Mouse (Mus musculus) intestine, postnatal 0 days (tissue): ENCODE measurements around the gene Tbc1d17. TPM values are rescaled to one million over a fixed set of nuclear protein-coding genes. Genes with fewer than 3 reads are reported as not detected.

ENCODE experiments used
- ATAC-seq: fragments of 200-750 bp; cut with Nextera tagmentation; 2 replicates; pipeline ENCODE4 v1.8.0; 2017; ENCODE audit warnings: mild to moderate bottlenecking, moderate TSS enrichment, moderate library complexity
- H3K27ac ChIP-seq: fragments of 300-500 bp; sonication (generic); 2 replicates; pipeline ENCODE4 v1.5.1; 2014; ENCODE audit warnings: mild to moderate bottlenecking, low read depth, low read length, moderate library complexity
- H3K27me3 ChIP-seq: fragments of 300-500 bp; sonication (generic); replicated peaks from 2 replicates; pipeline ENCODE4 v1.6.1; 2014; ENCODE audit warnings: low read length, mixed read lengths; ENCODE audit not compliant: control insufficient read depth, insufficient read depth
- H3K36me3 ChIP-seq: fragments of 300-500 bp; sonication (generic); 2 replicates; pipeline ENCODE4 v1.6.1; 2014; ENCODE audit warnings: mild to moderate bottlenecking, moderate library complexity; ENCODE audit not compliant: control insufficient read depth, insufficient read depth
- H3K4me1 ChIP-seq: fragments of 300-500 bp; sonication (generic); replicated peaks from 2 replicates; pipeline ENCODE4 v1.6.1; 2014; ENCODE audit warnings: antibody characterized with exemption, low read length, mixed read lengths; ENCODE audit not compliant: control insufficient read depth, insufficient read depth
- H3K4me2 ChIP-seq: fragments of 300-500 bp; sonication (generic); replicated peaks from 2 replicates; pipeline ENCODE4 v1.6.1; 2014; ENCODE audit warnings: low read depth, mild to moderate bottlenecking, moderate library complexity
- H3K4me3 ChIP-seq: fragments of 300-500 bp; sonication (generic); 2 replicates; pipeline ENCODE4 v1.5.1; 2014; ENCODE audit warnings: low read depth, low read length
- H3K9ac ChIP-seq: fragments of 300-500 bp; sonication (generic); 2 replicates; pipeline ENCODE4 v1.6.1; 2014; ENCODE audit warnings: mild to moderate bottlenecking, low read depth, low read length
- H3K9me3 ChIP-seq: fragments of 300-500 bp; sonication (generic); 2 replicates; pipeline ENCODE4 v1.6.1; 2016; ENCODE audit warnings: mixed run types; ENCODE audit not compliant: control insufficient read depth
- CTCF ChIP-seq: sonication (generic); IDR thresholded peaks from 2 replicates; pipeline ENCODE4 v1.5.1; 2016; ENCODE audit warnings: low read depth, mild to moderate bottlenecking, control low read depth, antibody characterized with exemption, moderate library complexity
- WGBS: fragments of 180-500 bp; shearing (Covaris S2); extraction: QIAGEN DNeasy Blood & Tissue Kit; methylation state at CpG from one replicate; pipeline ENCODE4 v1.1.7; 2014; 5-methylcytosine and 5-hydroxymethylcytosine counted together
- polyA plus RNA-seq: library from polyadenylated mRNA; unstranded; fragments of >200 nt; fragmentation: Nextera tagmentation; extraction: Ambion mirVana; gene quantifications from 2 replicates; pipeline ENCODE4 v1.2.1, GENCODE M21; 2015

Gene Tbc1d17
- polyA plus RNA-seq, 1 experiment from 2014 or later: 47.4 TPM

- Histone ChIP-seq H3K27me3 (no peaks in the 10 kb centered on the region), H3K9me3 (no peaks in the 10 kb centered on the region), H3K36me3 (peaks cover 30% of the 10 kb centered on the region), H3K4me2 (peak within 1 kb of the TSS; percentile 84), H3K9ac (peak within 1 kb of the TSS; percentile 89), H3K4me3 (peak within 1 kb of the TSS; percentile 95), H3K4me1 (peaks cover 16% of the 10 kb centered on the region), H3K27ac (peak within 1 kb of the TSS; percentile 95)
- TF ChIP-seq CTCF: no peak
- WGBS: under 1% methylated on average over 62 of the region's 62 CpGs
- ATAC-seq: peak; percentile 94
These were observed 33.0 kb downstream of the Tbc1d17 start, which contains the start of the genes Nup62 and Il4i1 for GRCm38 (mm10) chr7:44815721-44816469. Gene Nup62, plus strand, starts transcription at chr7:44816088. Gene Il4i1, plus strand, starts transcription at chr7:44816387.

DNA sequence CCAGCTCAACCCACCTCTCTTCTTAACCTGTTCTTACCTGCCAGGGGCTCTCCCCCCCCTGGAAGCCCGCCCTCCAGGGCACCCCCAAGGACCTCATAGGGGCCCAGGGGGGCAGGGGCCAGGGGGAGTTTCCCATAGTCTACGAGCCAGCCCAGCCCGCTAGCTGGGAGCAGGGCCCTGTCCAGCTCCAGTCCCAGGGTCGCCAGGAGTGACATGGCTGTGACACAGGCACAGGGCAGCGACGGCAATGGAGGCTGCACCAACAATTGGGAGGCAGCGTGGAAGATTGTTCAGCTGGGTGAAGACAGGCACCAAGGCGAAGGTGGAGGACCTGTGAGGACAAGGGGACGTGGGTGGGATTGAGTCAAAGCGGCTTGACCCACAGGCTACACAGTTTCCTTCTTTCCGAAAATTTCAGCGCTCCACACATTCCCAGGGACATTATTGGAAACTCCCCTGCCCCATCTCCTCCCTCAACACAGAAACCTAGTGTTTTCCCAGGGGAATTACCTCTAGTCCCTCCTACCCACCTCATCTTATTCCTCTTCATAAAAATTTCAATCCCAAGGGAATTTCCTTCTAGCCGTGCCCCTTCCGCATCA lies 33.8 kb downstream of the Tbc1d17 start:
- Histone ChIP-seq H3K27me3 (no peaks in the 10 kb centered on the region), H3K36me3 (peaks cover 32% of the 10 kb centered on the region), H3K27ac (no peak overlapping the region), H3K9me3 (no peaks in the 10 kb centered on the region), H3K4me3 (peak overlapping the region; percentile 95), H3K9ac (no peak overlapping the region; the same call in 1 of the 2 replicates), H3K4me1 (peaks cover 11% of the 10 kb centered on the region), H3K4me2 (peak overlapping the region; percentile 84)
- no peak for ATAC-seq
- 33% methylated on average over 14 of the region's 14 CpGs for WGBS
- TF ChIP-seq CTCF: no peak

GRCm38 (mm10) chr7:44814423-44814822 lies 34.5 kb downstream of the Tbc1d17 start:
- Histone ChIP-seq H3K27ac (no peak overlapping the region), H3K4me2 (no peak overlapping the region), H3K27me3 (no peaks in the 10 kb centered on the region), H3K36me3 (peaks cover 32% of the 10 kb centered on the region), H3K4me1 (peaks cover 7% of the 10 kb centered on the region), H3K9ac (no peak overlapping the region), H3K9me3 (no peaks in the 10 kb centered on the region), H3K4me3 (no peak overlapping the region)
- ATAC-seq: no peak
- TF ChIP-seq CTCF: no peak
- 91% methylated on average over 4 of the region's 4 CpGs for WGBS

DNA sequence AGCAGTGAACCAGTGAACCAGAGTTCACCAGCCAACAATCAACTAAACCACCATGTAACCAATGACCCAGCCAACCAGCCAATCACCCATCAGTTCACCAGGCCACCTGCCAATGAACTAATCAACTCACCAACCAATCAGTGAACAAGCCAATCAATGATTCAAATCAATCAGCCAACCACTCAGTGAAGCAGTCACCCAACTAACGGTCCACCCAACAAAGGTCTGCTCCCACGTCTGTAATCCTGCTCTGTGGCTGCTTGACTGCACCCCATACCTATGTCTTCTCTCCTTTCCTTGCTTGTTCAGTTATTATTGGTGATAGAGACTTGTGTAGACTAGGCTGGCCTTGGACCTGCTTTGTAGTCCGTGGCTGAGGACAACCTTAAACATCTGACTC lies 34.9 kb downstream of the Tbc1d17 start:
- Histone ChIP-seq H3K9ac (no peak overlapping the region), H3K4me1 (peaks cover 7% of the 10 kb centered on the region), H3K9me3 (no peaks in the 10 kb centered on the region), H3K4me3 (no peak overlapping the region), H3K27ac (no peak overlapping the region), H3K4me2 (no peak overlapping the region), H3K27me3 (no peaks in the 10 kb centered on the region), H3K36me3 (peaks cover 32% of the 10 kb centered on the region)
- no peak for ATAC-seq
- WGBS: 90% methylated on average over 3 of the region's 3 CpGs
- no peak for TF ChIP-seq CTCF

DNA sequence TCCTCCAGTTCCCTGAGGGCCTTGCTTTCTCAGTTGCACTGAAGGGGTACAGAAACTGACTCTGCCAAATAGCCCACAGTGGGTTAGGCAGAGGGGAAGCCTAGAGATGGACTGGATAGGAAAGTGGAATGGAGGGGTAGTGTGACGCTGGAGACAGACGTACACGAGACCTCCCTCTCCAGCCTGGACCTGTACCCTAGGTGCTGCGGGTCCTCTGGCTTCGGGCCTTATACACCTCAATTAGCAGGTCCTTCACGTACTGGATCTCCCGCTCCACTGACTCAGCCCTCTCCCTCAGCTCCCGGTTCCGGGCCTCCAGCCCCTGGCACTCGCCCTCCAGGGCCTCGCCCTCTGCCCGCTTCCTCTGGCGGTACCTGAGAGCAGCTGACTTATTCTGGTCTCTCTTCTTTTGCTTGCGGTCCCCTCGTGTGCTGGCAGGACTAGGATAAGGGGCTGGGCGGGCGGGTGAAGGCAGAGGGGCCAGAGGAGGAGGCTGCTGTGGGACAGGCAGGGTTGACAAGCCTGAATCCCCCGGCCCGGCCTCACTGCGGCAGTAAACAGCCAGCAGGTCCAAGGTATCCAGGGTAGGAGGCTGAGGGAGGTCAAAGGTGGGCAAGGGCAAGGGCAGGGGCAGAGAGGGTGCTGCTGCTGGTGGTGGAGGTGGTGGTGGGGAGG lies 36.1 kb downstream of the Tbc1d17 start:
- no peak for TF ChIP-seq CTCF
- peaks cover 6% of the 10 kb centered on the region for H3K4me1 ChIP-seq
- H3K9ac ChIP-seq: no peak overlapping the region
- no peaks in the 10 kb centered on the region for H3K27me3 ChIP-seq
- H3K36me3 ChIP-seq: peaks cover 32% of the 10 kb centered on the region
- H3K4me2 ChIP-seq: no peak overlapping the region
- no peak overlapping the region for H3K27ac ChIP-seq
- WGBS: 89% methylated on average over 20 of the region's 20 CpGs
- H3K4me3 ChIP-seq: no peak overlapping the region
- ATAC-seq: no peak
- H3K9me3 ChIP-seq: no peaks in the 10 kb centered on the region
